Mouse (Mus musculus): ENCODE measurements around the gene Psme4.
A peak's percentile ranks its signal among the peaks of the same experiment; 100 is the strongest.

Psme4 gene

DNA sequence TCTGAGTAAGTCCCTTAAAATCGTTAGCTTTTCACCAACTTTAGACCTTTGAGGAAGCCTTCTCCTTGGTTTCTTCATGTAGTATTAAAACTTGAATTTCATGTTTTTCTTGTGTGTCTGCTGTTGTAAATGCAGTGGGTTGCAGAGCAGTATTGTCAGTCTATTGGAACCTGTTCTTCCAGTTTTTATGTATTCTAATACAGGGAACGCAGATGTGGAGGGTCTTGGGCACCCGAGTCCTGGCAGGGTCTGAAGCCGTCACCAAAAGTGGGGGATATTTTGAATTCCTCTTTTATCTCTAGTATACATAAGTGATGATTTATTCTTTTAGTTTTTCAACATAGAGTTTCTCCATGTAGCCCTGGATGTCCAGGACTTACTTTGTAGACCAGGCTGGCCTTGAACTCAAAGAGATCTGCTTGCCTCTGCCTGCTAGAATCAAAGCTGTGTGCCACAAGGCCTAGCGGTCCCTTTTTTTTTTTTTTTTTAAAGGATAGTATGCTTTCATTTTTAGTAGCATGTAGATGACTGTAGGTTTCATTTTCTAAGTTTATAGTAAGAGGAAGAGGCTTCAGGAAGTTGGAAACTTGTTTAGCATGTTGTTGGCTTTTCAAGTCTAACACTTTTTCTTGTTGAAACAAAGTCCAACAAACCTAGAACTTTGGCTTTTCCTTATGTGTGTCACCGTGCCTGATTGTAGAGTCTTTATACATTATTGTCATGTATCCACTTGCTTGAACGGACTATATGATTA lies 14.9 kb downstream of the Psme4 start:
- DNase-seq (ENCODE audit: low spot score in 2 of 2): no peak

DNA sequence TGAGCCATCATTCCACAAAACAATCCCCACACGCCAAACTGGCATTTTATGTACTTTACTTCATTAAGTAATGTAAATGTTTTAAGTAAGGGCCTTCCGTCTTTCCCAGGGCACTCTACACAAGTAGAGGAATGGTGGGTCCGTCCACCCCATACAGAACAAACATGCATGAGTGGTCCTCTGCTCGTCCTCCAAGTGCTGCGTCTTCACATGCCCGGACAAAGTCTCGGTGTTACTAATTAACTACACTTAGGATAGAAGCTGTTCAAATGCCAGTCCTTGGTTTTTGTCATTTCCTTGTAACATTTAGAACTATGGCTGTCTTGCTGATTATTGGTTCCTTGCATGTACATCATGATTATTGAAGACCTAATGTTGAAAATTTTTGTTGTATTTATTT lies 21.2 kb downstream of the Psme4 start:
- DNase-seq (ENCODE audit: low spot score in 2 of 2): no peak

DNA sequence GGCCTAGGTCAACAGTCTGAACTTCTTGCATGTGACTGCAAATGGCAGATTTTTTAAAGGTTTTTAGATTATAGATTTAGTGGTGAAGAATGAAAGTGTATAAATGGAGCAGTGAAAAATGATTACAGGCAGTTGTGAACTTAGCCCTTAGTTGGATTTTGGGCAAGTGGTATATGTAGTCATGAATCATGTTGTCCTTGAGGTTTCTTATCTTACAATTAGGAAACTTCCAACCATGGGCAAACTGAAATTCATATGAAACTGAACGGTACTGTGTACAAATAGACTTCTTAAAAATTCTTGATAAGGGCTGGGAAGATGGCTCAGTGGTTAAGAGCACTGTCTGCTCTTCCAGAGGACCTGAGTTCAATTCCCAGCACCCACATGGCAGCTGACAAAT lies 22.2 kb downstream of the Psme4 start:
- DNase-seq (ENCODE audit: low spot score in 2 of 2): no peak

DNA sequence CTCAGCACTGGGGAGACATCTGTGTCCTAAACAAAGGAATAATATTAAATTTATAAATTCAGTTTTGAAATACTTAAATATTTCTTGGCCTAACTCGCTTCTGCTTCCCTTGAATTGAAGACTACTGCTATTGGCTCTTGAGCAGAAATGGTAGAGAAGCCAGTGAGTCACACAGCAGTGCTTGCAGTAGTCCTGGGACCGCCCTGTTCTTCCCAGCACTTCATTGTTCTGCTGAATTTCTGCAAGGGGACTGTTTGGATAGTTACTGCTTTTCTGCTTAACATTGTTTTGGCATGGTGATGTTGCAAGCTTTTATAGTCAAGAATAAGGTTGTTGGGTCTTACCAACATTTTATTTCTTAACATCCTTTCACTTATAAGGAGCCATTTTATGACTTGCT lies 25.7 kb downstream of the Psme4 start:
- no peak for DNase-seq (ENCODE audit: low spot score in 2 of 2)

DNA sequence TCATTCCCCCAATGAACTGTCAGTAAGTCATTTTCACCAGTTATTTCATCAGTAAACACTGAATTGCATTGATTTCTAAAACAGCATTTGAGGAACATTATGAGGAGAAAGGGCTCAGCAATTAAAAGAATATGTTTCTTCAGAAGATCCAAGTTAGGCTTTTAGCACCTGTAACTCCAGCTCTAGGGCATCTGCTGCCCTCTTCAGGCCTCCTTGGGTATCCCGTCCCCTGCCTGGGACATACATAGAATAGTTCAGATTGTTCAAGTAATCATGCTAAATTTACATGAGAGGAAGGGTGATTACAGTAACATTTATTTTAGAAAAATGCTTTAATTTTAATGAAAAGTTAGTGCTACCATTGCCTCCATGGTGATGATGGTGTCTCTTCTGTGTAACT lies 28.0 kb downstream of the Psme4 start:
- DNase-seq (ENCODE audit: low spot score in 2 of 2): no peak

DNA sequence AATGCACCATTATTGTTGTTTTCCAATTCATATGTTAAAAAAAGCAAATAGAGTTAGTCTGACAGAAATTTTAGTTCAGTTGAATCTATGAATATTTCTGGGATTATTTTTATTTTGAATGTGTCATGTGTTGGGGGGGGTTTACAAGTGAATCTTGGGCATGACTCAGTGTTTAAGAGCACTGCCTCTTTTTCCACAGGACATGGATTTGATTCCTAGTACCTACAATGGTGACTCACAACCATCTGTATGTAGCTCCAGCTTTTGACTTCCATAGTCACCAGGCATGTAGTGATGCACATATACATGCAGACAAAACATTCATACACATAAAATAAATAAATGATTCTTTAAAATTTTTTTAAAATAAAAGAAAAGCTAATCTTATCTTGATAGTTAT lies 28.6 kb downstream of the Psme4 start:
- no peak for DNase-seq (ENCODE audit: low spot score in 2 of 2)

DNA sequence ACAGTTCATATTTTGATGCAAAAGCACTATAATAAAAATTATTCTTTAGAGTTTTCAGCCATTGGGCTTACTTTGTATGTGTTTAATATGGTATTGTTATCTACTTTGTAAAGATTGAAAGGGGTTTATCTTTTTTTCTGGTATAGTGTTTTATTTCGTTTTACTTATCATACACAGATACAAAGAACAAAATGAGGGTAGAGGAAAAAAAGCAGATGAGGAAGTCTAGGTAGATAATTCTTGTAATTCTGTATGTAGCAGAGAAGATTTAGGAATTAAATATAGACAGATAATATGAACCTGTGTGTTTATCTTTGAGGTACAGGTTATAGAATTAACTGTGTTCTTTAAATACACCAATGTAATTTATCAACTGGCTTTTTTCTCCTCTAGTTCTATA lies 30.9 kb downstream of the Psme4 start:
- no peak for DNase-seq (ENCODE audit: low spot score in 2 of 2)

DNA sequence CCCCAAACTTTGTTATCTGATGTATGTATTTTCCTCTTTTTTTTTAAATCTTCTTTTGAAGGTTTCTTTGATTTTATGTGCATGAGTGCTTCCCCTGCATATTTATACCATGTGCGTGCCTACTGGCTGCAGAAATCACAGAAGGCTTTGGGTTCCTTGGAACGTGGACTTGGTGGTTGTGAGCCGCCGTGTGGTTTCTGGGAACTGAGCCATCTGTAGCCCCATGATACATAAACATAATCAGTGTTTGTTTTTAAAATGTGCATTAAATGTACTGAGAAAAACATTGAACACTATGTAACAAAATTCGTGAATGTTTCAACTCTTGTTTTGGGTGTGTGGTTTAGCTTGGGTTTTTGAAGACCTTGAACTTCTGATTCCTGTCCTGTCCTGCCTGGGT lies 49.6 kb downstream of the Psme4 start:
- no peak for DNase-seq (ENCODE audit: low spot score in 2 of 2)

DNA sequence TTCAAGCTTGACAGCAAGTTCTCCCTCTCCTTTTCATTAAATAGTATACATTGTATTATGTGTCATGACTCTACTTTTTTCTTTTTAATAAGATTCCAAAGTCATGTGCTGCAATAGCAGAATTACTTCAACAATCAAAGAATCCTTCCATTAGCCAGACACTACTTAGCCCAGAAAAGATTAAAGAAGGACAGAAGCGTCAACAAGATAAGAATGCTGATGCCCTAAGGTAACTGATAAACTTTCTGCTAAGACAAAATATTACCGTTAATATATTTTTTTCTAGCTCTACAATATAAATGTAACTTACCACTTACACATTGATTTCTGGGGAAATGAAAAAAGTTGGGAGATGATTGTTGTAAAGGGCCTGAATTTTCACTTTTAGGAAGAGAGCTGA lies 67.3 kb downstream of the Psme4 start:
- DNase-seq (ENCODE audit: low spot score in 2 of 2): no peak

DNA sequence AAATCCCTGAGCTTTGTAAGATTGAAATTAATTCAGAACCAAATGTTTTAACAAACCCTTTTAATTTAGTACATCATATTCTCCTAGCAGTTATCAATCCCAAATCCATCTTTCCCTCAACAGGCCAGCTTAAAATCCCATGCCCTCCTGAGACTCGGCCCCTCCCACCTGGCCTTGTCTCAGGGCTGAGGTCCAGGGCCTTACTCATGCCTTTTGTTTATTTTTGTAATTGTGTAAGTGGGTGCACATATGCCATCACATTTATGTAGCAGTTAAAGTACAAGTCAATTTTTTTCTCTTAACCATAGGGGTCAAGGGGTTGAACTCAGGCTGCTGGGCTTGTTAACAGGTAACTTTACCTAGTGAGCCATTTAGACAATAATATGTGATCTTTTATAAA lies 72.8 kb downstream of the Psme4 start:
- no peak for DNase-seq (ENCODE audit: low spot score in 2 of 2)

DNA sequence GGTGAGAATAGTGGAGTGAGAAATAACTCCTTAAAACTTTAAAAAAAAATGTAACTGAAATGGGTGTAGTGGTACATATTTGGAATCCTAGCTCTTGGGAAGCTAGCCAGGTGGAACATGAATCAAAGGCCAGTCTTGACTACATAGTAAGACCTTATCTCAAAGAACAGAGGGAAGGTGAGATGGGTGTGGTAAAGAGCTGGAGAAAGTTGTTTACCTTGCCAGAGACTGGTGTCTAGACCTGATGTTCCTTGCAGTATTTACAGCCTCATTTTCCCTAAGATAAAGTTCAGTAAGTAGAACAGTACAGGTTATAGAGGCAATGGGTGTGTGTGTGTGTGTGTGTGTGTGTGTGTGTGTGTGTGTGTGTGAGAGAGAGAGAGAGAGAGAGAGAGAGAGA lies 100.9 kb downstream of the Psme4 start:
- no peak for DNase-seq (ENCODE audit: low spot score in 2 of 2)

DNA sequence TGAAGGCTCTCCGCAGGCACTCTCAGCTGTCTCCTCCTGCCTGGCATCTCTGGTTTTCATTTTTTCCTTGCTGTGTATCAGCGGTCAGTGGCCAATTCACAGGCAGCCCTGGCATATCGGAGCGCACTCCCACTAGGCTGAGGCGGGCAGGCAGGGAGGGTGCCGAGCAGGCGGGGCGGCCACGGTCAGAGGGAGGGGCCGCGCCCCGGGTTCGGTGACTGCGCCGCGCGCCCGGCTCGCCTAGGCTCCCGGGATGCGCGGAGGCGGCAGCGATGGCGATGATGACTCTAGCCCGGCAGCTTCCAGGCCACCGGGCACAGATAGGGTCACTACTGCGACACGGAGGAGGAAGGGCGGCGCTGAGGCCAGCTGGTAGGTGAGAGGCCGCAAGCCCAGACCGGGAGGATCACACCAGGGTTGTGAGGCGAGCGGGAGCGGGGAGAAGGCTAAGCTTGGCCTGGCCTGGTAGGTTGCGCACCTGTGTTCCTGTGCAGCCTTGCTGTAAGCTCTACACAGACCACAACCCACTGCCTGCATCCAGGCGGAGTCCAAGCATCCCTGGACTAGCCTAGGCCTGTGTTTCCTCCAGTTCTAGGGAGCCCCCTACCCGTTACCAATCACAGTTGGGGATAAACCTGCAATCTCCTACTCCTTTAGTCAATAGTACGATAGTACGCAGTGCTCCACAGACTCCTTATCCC lies 113.8 kb downstream of the Psme4 start, which contains the start of the genes Gpr75 and Asb3:
Gene Gpr75 (plus strand): TSS at position 188 of the 701 bp plus-strand sequence.
Gene Asb3 (plus strand): TSS at position 246 of the 701 bp plus-strand sequence.
- DNase-seq (ENCODE audit: low spot score in 2 of 2): peak; percentile 35 to 46

DNA sequence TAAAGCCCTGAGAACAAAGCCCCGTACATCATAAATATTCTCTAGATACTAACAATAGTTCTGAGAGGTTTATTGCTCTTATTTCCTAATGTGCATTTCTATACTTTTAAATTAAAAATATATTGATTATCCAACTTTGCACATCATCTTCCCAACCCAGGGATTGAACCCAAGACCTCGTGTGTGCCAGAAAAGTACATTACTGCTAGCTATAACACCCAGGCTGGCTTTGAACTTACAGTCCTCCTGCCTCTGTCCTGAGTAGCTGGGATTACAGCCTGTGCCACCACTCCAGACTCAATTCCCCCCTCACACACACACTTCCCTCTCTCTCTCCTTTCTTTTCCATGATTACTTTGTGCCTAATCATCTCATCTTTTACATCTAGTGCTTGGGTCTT lies 116.6 kb downstream of the Psme4 start:
- DNase-seq (ENCODE audit: low spot score in 2 of 2): no peak

DNA sequence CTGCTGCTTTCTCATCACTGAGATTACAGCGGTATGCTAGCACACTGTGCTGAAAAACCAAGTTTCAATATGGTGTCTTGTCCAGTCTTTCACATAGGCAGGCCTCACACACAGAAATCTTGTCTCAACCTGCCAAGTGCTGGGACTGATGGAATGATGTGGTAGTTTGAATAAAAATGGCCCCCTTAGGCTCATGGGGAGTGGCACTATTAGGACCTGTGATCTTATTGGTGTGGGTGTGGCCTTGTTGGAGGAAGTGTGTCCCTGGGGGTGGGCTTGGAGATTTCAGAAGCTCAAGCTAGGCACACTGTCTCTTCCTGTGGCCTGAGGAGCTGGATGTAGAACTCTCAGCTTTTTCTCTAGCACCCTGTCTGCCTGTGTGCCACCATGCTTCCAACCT lies 124.7 kb downstream of the Psme4 start:
- DNase-seq (ENCODE audit: low spot score in 2 of 2): no peak

DNA sequence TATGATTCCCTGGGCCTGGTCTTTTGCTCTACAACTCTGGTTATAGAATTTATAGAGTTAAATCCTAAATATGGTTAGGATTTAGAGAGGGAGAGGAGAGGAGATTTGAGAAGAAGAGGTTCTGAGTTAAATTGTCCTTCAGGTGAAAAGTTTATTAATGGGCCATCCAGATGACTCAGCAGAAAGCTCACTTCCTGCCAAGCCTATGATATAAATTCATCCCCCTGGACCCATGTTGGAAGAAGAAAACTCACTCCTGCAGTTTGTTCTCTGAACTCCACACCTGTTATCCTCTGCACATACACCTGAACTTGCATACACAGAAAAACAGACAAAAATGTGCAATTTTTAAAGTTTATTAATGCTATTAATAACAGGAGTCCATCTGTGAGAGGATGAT lies 127.8 kb downstream of the Psme4 start:
- DNase-seq (ENCODE audit: low spot score in 2 of 2): no peak

DNA sequence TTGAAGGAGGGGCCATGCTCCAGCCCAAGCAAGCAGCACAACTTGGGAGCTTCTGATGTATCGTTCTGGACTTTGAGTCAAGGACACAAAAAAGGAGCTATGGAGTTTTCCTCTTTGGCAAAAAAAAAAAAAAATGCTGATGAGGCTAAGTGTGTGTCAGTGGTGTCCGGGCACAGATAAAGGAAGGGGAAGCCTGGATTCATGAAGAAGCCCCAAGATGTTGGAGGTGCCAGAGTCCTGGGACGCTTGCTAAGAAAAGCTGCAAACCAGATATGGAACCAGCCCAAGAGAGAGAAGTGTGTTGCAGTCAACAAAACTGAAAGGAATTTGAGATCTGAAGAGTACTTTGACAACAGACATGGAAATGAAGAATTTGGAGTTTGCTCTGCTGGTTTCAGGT lies 140.8 kb downstream of the Psme4 start:
- no peak for DNase-seq (ENCODE audit: low spot score in 2 of 2)

DNA sequence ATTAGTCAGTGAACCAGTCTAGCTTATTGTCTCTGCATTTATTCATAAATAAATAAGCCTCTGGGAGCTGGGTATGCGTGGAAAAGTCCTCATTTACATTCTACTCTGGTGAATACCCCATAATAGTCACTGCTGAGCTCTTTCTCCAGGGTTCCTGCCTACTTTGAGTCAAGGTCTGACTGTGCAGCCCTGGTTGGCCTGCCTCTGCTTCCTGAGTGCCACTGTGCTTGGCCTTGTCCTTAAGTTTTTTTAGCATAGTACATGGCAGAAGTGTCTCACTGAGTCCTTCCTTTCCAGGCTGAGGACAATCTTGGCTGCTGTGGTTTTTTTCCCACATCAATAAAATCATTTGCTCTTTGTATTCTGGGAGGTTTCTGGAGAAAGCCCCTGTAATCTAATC lies 149.1 kb downstream of the Psme4 start:
- DNase-seq (ENCODE audit: low spot score in 2 of 2): no peak

DNA sequence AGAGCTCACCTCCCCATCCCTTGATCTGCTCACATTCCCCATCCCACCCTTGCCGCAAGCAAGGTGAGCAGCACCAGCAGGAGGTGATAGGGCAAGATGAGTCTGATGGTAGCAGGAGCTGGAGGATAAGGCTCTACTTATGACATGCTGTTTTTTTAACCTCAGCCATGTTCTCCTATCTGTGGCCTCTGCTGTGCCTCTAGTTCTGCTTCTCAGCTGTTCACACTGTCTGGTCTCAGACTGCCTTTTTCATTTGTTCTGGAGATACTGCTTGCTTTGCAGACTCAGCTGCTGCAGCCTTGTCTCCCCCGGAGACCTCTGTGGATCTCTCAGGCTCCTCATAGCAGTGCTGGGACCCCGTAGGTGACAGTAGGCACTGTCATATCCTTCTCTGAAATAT lies 151.8 kb downstream of the Psme4 start:
- no peak for DNase-seq (ENCODE audit: low spot score in 2 of 2)

DNA sequence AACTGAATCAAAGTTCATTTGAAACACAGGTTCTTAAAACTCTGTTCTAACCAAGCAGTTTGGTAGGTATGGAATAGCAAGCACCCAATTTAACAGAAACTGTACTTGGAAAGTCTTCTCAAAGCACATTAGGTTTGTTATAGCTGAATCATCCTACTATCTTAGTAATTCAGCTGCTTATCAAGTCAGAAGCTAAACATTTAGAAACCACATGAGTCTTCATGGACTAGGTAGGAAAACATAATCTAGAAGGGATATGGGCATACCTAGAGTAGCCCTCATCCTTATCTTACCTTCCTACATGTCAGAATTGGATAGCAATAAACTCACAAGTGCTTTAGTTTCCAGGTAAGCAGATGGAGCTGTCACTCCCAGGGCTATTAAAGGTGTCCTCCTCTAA lies 156.6 kb downstream of the Psme4 start:
- no peak for DNase-seq (ENCODE audit: low spot score in 2 of 2)

DNA sequence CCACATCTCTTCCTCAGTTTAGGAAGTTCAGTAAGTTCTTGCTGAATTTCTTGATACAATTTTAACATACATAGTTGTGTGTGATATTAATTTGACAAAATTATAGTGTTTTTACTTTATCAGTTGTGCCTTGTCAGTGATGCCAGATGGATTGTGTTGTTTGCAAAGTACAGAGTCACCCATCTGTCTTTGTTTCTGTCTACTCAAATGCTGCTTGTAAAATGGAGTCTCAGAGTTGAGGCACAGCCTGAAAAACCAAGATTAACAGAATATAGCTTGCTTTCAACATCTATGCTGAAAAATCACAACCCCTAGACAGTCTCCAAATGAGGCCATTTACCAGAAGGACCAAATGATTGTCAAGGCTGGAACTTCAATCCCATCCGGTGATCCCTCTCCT lies 157.0 kb downstream of the Psme4 start:
- no peak for DNase-seq (ENCODE audit: low spot score in 2 of 2)

Measured in urinary bladder, adult 18-20 months (tissue).